Mouse (Mus musculus) adrenal gland, postnatal 10 days (tissue): ENCODE data around the gene 9930111J21Rik2. TPM values are rescaled to one million over a fixed set of nuclear protein-coding genes. Genes with fewer than 3 reads are reported as not detected.
"Not testable (repeated sequence)": the region's sequence is repeated elsewhere in the genome, so short reads cannot be mapped to it uniquely, and the experiment has no call there.

Experiments used
- DNase-seq: peaks from one replicate; pipeline ENCODE4 v3.0.0; 2021; ENCODE audit warnings: mixed read lengths
- total RNA-seq, 2 experiments: library from RNA; stranded (reverse); gene quantifications; 2 replicates each; pipeline ENCODE4 v1.2.3; 2021

9930111J21Rik2 gene
- total RNA-seq, 2 experiments from 2014 or later, result 3.2 TPM

DNA sequence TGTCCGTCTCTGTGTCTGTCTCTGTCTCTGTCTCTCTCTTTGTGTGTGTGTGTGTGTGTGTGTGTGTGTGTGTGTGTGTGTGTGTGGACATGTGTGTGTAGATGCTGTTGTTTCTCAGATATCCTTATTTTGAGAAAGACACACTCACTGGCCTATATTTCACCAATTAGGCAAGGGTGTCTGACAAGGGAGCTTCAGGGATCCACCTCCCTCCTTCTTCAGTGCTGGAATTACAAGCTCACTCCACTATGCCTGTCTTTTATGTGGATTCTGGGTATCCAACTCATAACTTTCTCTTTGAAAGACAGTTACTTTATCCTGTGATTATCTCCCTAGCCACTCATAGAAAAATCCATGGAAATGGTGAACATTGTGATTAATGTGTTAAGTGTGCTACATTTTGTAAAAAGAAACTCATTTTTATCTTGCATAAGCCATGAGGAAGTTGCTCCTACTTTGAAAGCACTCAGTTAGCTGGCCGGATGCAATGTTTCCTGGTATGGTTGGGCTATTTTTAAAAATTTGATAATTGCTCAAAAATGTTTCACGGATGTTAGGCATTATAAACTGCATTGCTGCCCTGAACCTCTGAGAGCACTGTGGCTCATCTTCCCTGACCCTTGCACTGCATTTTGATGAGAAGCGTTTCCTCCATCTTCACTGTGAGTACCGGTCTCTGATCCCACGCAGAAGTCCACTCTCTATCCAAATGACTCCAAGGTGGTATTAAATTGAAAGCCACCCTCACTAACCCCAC is 25.1 kb upstream of the 9930111J21Rik2 start, which contains the start of gene Ifi47:
Gene Ifi47 (plus strand): TSS at position 587 of the 757 bp plus-strand sequence.
- not testable (repeated sequence) for DNase-seq

DNA sequence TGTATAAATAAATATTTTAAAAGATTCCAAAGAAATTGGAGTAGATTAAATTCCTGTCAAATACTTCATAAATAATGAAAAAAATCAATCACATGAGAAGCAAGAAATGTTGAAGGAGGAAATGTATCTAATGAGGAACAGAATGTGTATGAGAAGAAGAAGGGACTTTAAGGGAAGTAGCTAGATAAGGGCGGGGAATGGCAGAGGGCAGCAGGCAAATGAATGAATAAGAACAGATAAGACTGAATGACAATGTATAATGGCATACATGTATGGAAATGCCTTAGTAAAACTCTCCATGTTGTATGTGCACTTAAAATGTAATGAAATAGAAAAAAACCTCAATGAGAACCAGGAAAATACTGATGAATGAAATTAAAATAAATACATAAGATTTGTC is 17.3 kb upstream of the 9930111J21Rik2 start:
- DNase-seq, result no peak

DNA sequence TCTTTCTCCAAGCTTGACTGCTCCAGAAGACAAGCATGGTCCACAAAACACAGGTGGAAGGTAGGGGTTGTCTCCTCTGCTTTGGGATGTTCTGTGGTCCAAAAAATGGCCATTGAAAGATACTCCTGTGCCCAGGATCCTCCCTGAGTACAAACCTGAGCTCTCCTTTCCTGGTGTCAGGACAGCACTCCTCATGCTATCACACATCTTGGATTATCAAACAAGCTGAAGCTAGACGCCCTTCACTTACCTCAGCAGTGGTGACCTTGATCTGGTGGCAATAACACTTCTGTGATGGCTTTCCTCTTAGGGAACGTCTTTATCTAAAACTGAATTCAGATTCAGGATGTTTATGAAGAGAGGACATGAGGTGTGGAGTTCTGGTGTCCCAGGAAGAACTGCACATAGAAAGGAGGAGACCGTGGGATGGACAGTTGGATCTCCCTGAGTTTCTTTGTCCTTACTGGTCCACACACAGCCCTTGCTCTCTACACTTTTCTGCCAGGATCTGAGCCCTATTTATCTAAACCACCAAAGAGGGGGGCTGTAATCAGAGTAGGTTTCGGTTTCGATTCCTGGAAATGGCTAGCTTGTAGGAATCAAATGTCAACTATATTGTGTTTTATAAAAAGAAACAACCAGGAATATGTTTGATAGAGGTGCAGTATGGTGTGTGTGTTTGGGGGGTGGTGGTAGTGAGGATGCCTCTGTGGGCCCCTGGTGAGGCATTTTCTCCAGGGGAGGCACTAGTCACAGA is 12.8 kb upstream of the 9930111J21Rik2 start, which contains the start of gene Tgtp2:
Gene Tgtp2 (minus strand): TSS at position 494 of the 757 bp plus-strand sequence.
- DNase-seq, result not testable (repeated sequence)

DNA sequence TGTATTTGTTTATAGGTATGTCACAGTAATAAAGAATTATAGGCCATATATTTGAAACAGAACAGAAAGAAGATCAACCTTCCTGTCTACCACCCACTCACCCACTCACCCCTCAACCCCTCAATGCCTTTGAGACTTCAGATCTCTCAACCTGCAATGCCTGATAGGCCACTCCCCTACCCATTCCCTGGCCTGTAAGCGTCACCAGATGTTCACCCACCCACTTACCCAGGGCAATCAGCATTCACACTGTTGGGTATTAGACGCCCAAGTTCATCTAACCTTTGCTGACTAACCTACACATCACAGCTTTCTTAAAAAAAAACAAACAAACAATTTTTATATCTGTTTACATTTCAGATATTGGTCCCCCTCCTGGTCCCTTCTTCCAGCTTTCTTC is 10.8 kb upstream of the 9930111J21Rik2 start:
- not testable (repeated sequence) for DNase-seq

DNA sequence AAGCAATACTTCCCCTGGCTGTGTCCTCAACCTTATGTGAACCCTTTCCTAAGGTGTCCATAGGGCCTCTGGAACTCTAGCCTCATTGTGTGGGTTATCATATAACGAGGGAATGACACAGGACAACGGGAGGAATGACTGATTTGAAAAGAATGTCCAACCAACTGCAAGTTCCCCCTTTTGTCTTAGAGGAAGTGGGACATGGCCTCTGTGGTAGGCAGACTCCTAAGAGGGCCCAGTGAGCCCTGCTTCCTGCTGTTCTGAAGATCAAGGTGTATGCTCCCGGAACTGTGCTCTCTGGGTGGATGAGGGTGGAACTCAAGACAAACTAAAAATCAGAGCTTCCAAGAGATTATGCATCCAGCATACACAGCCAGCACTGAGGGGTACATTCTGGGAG is 9.0 kb upstream of the 9930111J21Rik2 start:
- not testable (repeated sequence) for DNase-seq

DNA sequence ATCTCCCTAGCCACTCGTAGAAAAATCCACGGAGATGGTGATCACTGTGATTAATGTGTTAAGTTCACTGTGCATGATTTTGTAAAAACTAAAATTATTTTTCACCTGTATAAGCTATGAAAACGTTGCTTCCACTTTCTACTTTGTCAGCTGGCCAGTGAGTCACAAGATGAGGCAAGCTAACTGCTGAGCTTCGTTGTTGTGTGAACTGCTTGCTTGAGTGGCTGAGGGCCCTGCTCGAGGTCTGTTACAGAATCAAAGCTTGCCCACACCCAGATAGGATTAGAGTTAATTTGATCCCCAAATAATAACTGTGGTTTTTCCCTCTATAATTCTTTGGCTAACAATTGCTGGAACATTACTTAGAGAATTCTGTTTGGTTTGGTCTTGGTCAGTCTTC is 852 bp upstream of the 9930111J21Rik2 start:
- DNase-seq, result not testable (repeated sequence)

DNA sequence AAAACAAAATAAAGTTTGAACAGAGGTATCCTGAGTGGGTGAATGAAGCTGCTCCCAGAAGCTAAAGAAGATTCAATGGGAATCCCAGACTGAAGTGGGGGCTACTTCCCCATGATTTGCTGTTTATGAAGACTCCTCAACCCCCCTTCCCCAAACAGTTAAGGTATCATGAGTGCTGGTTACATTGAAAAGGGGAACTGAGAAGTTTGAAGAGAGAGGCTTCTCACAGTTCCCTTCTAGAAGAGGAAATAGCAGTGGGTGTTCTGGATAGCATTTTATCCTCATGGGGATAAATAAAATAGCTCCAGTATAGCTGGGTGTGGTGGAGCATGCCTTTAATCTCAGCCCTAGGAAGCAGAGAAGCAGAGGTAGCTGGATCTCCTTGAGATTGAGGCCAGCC is 978 bp downstream of the 9930111J21Rik2 start:
- not testable (repeated sequence) for DNase-seq

DNA sequence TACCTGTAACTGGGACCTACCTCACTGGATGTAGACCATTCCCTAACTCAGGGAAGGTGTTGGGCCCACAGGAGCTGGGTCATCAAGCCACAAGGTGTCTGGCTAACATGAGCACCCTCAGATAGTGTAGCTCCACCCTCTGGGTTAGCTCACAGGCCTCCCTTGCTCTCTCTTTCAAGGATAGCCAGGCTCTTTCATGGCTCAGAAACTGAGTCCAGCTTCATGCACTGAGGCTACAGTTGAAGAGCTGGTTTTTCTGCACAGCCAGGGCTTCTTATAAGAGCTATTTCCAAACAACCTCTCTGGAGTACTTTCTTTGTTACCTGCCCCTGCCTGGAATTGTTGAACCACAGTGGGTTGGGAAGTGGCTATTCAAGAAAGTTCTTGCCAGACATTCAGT is 39.0 kb downstream of the 9930111J21Rik2 start:
- DNase-seq, result not testable (repeated sequence)

DNA sequence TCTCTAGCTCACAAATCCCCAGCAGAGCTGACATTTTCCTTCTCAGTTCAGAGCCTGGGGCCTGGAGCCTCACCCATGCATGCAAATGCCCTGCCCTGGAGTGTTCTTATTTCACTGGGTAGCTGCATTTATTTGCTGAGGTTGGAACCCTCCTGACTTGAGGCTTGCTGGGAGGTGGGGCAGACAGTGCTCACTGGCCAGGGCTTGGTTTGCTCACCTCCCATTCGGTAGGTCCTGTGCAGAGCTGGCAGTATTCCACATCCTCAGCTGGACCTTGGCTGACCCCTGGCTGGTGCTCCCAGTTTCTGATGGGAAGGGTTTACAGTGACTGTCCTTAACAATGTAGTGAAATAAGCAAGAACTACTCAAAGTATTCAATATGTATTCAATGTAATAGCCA is 44.3 kb downstream of the 9930111J21Rik2 start:
- DNase-seq, result not testable (repeated sequence)

DNA sequence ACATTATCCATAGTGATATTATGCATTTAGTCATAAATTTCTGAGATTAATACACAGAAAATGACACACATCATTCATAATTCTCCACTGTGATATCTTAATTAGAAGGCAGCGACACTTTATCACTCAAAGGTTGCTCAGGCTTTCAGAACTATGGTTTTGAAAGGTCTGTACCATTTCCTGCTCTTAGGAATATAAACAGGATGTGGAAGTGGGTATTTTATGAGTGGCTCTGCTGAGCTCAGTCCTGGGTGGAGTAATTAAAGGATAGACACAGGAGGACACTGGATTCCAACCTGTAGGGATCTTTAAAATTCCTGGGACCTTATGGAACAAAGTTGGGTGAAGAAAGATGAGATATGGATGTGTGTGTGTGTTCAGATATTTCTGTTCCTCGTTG is 44.7 kb downstream of the 9930111J21Rik2 start:
- not testable (repeated sequence) for DNase-seq

DNA sequence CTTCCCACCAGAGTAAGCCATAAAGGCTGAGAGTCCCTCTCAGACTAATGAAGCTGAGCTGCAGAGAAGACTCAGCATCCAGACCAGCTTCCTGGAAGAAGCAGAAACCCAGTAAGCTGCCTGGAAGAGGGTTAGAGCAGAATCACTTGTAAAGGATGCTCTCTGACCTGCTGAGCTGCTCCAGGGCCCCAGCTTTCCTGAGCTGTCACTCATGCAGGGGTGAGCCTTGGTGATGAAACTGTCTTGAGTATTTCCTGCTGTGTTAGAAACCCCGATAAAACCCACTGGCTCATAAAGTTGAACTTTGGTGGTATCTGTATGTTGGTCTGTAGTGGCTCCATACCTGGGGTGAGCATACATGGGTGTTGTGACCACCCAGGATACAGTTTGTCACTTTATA is 50.6 kb downstream of the 9930111J21Rik2 start:
- not testable (repeated sequence) for DNase-seq

DNA sequence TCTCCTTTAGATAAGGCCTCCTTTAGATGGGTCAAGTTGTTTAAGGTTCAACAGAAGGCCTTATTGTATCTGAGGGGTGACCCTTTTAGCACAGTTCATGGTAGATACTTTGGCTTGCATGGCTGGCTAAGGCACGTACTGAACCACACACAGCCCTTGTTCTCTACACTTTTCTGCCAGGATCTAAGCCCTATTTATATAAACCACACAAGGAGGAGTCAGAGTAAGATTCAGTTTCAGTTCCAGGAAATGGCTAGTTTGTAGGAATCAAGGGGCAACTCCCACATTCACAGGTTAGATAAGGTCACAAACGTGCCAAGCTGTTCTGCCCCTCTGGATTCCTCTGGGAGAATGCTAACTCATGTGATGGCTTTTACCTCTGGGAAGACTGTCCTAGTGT is 57.0 kb downstream of the 9930111J21Rik2 start, which contains the start of gene Tgtp1:
Gene Tgtp1 (minus strand): TSS at position 155 of the 400 bp plus-strand sequence.
- DNase-seq, result not testable (repeated sequence)

DNA sequence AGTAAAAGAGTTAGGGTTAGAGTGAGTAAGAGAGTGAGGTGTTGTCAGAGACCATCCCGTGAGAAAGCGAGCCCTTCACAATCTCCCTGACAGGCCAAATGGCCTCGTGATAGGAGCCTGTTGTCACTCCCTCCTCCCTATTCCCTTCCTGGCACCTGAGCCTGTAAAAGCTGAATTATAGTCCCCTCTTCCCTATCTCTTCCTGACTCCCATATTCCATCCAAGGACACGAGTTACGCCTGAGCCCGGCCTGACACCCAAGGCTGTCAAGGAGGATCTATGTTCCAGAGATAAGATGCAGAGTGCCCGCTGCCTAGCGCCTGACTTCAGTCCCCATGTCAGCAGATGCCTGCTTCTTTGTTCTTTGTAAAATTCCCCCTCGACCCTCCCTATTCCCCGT is 57.7 kb downstream of the 9930111J21Rik2 start:
- peak; percentile 33 for DNase-seq

DNA sequence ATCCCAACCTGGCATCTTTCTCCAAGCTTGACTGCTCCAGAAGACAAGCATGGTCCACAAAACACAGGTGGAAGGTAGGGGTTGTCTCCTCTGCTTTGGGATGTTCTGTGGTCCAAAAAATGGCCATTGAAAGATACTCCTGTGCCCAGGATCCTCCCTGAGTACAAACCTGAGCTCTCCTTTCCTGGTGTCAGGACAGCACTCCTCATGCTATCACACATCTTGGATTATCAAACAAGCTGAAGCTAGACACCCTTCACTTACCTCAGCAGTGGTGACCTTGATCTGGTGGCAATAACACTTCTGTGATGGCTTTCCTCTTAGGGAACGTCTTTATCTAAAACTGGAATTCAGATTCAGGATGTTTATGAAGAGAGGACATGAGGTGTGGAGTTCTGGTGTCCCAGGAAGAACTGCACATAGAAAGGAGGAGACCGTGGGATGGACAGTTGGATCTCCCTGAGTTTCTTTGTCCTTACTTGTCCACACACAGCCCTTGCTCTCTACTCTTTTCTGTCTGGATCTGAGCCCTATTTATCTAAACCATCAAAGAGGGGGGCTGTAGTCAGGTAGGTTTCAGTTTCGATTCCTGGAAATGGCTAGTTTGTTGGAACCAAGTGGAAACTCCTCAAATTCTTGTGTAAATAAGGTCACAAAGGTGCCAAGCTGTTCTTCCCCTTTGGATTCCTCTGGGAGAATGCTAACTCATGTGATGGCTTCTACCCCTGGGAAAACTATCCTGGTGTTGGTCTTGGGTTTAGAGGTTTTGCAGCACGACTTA is 59.1 kb downstream of the 9930111J21Rik2 start, which contains the start of gene Gm12185:
Gene Gm12185 (minus strand): TSS at position 487 of the 781 bp plus-strand sequence.
- not testable (repeated sequence) for DNase-seq

DNA sequence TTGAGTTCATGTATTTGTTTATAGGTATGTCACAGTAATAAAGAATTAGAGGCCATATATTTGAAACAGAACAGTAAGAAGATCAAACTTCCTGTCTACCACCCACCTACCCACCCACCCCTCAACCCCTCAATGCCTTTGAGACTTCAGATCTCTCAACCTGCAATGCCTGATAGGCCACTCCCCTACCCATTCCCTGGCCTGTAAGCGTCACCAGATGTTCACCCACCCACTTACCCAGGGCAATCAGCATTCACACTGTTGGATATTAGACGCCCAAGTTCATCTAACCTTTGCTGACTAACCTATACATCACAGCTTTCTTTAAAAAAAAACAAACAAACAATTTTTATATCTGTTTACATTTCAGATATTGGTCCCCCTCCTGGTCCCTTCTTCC is 61.1 kb downstream of the 9930111J21Rik2 start:
- not testable (repeated sequence) for DNase-seq

DNA sequence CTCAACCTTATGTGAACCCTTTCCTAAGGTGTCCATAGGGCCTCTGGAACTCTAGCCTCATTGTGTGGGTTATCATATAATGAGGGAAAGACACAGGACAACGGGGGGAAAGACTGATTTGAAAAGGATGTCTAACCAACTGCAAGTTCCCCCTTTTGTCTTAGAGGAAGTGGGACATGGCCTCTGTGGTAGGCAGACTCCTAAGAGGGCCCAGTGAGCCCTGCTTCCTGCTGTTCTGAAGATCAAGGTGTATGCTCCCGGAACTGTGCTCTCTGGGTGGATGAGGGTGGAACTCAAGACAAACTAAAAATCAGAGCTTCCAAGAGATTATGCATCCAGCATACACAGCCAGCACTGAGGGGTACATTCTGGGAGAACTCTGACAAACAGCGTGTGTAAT is 62.8 kb downstream of the 9930111J21Rik2 start:
- not testable (repeated sequence) for DNase-seq

DNA sequence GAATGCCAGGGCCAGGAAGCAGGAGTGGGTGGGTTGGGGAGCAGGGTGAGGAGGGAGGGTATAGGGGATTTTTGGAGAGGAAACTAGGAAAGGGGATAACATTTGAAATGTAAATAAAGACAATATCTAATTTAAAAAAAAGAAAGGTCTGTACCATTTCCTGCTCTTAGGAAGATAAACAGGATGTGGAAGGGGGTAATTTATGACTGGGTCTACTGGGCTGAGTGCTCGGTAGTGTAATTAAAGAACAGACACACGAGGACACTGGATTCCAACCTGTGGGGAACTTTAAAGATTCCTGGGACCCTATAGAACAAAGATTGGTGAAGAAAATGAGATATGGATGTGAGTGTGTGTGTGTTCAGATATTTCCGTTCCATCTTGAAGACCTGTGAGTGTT is 68.2 kb downstream of the 9930111J21Rik2 start:
- not testable (repeated sequence) for DNase-seq

DNA sequence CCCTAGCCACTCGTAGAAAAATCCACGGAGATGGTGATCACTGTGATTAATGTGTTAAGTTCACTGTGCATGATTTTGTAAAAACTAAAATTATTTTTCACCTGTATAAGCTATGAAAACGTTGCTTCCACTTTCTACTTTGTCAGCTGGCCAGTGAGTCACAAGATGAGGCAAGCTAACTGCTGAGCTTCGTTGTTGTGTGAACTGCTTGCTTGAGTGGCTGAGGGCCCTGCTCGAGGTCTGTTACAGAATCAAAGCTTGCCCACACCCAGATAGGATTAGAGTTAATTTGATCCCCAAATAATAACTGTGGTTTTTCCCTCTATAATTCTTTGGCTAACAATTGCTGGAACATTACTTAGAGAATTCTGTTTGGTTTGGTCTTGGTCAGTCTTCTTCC is 71.0 kb downstream of the 9930111J21Rik2 start:
- not testable (repeated sequence) for DNase-seq

DNA sequence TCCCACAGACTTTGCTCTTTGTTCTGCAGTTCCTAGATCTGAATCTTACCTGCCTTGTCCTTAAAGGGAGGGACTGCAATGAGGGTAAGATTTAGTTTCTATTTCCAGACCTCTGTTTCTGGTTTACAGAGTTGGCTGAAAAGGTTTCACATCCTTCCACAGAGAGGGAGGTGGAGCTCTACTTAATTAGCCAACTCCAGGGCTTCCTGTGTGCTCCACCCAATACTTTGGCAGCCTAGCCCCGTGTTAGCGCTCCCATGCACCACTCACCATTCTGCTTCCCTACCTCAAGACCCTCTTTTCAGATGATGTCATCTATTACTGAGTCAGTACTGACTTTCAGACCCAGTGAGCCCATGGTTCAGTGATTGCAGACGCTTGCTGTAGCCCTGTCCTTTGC is 71.8 kb downstream of the 9930111J21Rik2 start, which contains the start of gene 9930111J21Rik1:
Gene 9930111J21Rik1 (minus strand): TSS at position 148 of the 400 bp plus-strand sequence.
- DNase-seq, result not testable (repeated sequence)

DNA sequence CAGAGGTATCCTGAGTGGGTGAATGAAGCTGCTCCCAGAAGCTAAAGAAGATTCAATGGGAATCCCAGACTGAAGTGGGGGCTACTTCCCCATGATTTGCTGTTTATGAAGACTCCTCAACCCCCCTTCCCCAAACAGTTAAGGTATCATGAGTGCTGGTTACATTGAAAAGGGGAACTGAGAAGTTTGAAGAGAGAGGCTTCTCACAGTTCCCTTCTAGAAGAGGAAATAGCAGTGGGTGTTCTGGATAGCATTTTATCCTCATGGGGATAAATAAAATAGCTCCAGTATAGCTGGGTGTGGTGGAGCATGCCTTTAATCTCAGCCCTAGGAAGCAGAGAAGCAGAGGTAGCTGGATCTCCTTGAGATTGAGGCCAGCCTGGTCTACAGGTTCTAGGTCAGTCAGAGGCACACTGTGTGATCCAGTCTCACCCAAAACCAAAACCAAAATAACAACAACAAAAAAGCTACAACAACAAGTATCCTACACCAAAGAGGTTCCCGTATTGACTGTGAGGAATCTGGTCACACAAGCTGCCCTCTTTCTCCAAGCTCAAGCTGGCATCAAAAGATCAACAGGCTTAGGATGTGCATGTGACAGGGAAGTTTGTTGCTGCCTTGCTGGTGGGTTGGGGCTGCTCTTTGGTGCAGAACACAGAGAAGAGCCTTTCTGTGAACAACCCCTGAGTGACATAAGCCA is 72.7 kb downstream of the 9930111J21Rik2 start, which contains the start of gene Olfr56:
Gene Olfr56 (plus strand): TSS at position 650 of the 700 bp plus-strand sequence.
- not testable (repeated sequence) for DNase-seq

DNA sequence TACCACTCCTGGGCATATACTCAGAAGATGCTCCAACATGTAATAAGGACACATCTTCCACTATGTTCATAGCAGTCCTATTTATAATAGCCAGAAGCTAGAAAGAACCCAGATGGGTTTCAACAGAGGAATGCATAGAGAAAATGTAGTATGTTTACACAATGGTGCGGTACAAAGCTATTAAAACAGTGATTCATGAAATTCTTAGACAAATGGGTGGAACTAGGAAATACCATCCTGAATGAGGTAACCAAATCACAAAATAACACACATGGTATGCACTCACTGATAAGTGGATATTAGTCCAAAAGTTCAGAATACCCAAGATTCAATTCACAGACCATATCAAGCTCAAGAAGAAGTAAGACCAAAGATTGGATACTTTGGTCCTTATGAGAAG is 76.4 kb downstream of the 9930111J21Rik2 start:
- DNase-seq, result not testable (repeated sequence)
